Mouse (Mus musculus): ENCODE measurements at regions not wholly inside any gene's neighbourhood (a gene's known extent, or its start where the extent isn't known, plus 50 kb on each side); places are given as distances from the start of the nearest gene placed in this dataset.

- Histone ChIP-seq H3K27me3 (ENCODE audit: control insufficient read depth, insufficient read depth, low read length, poor library complexity, severe bottlenecking) (no peaks in the 10 kb centered on the region), H3K4me1 (ENCODE audit: control insufficient read depth, insufficient read depth, low read length) (no peaks in the 10 kb centered on the region), H3K9me3 (replicated peaks; ENCODE audit: control insufficient read depth, insufficient read depth, low read length, poor library complexity, severe bottlenecking) (no peaks in the 10 kb centered on the region), H3K9ac (ENCODE audit: low read depth, poor library complexity, severe bottlenecking) (no peak overlapping the region), H3K36me3 (ENCODE audit: control insufficient read depth, insufficient read depth, low read length, poor library complexity, severe bottlenecking) (no peaks in the 10 kb centered on the region), H3K27ac (ENCODE audit: insufficient read depth, low read length) (no peak overlapping the region), H3K4me3 (ENCODE audit: low read depth, low read length) (no peak overlapping the region)
- TF ChIP-seq POLR2A (IDR thresholded peaks at IDR 0.05; ENCODE audit: insufficient read depth, low read length): no peak
- TF ChIP-seq EP300 (IDR thresholded peaks at IDR 0.05; ENCODE audit: insufficient read depth, low read depth, low read length): no peak
- TF ChIP-seq CTCF (IDR thresholded peaks at IDR 0.05; ENCODE audit: low read depth, low read length): no peak
Observed at GRCm38 (mm10) chr4:140358103-140358502, 111.5 kb upstream of the Igsf21 start.

DNA sequence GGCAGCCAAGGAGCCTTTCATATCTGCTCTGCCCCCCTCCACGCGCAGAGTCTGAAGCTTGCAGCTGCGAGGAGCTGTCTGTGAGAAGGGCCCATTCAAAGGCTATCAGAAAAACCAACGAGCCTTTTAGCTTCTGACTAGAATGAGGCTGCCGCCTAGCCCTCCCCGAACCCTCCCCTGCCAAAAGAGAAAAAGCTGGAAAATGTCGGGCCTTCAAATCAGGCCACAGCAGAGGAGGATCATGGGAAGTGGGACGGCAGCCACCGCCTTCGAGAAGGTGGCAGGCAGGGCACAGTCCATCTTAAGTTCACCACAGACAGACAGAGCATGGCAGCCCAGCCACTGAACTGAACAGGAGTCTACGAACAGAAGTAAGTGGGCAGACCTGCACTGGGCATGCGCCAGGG lies 108.6 kb upstream of the Igsf21 start:
- Histone ChIP-seq H3K9ac (ENCODE audit: low read depth, poor library complexity, severe bottlenecking) (no peak overlapping the region), H3K27ac (ENCODE audit: insufficient read depth, low read length) (no peak overlapping the region), H3K27me3 (ENCODE audit: control insufficient read depth, insufficient read depth, low read length, poor library complexity, severe bottlenecking) (no peaks in the 10 kb centered on the region), H3K9me3 (replicated peaks; ENCODE audit: control insufficient read depth, insufficient read depth, low read length, poor library complexity, severe bottlenecking) (no peaks in the 10 kb centered on the region), H3K4me1 (ENCODE audit: control insufficient read depth, insufficient read depth, low read length) (no peaks in the 10 kb centered on the region), H3K36me3 (ENCODE audit: control insufficient read depth, insufficient read depth, low read length, poor library complexity, severe bottlenecking) (no peaks in the 10 kb centered on the region), H3K4me3 (ENCODE audit: low read depth, low read length) (no peak overlapping the region)
- TF ChIP-seq CTCF (IDR thresholded peaks at IDR 0.05; ENCODE audit: low read depth, low read length): no peak
- no peak for TF ChIP-seq EP300 (IDR thresholded peaks at IDR 0.05; ENCODE audit: insufficient read depth, low read depth, low read length)

- TF ChIP-seq CTCF (IDR thresholded peaks at IDR 0.05; ENCODE audit: low read depth, low read length) (no peak), POLR2A (IDR thresholded peaks at IDR 0.05; ENCODE audit: insufficient read depth, low read length) (no peak)
- H3K9me3 ChIP-seq (replicated peaks; ENCODE audit: control insufficient read depth, insufficient read depth, low read length, poor library complexity, severe bottlenecking): no peaks in the 10 kb centered on the region
- H3K27ac ChIP-seq (ENCODE audit: insufficient read depth, low read length): no peak overlapping the region
- no peak overlapping the region for H3K9ac ChIP-seq (ENCODE audit: low read depth, poor library complexity, severe bottlenecking)
- no peak overlapping the region for H3K4me3 ChIP-seq (ENCODE audit: low read depth, low read length)
- H3K27me3 ChIP-seq (ENCODE audit: control insufficient read depth, insufficient read depth, low read length, poor library complexity, severe bottlenecking): no peaks in the 10 kb centered on the region
- no peaks in the 10 kb centered on the region for H3K36me3 ChIP-seq (ENCODE audit: control insufficient read depth, insufficient read depth, low read length, poor library complexity, severe bottlenecking)
- no peaks in the 10 kb centered on the region for H3K4me1 ChIP-seq (ENCODE audit: control insufficient read depth, insufficient read depth, low read length)
Observed at GRCm38 (mm10) chr4:140348802-140349201, 102.2 kb upstream of the Igsf21 start.

- no peak overlapping the region for H3K4me3 ChIP-seq (ENCODE audit: low read depth, low read length)
- no peak overlapping the region for H3K9ac ChIP-seq (ENCODE audit: low read depth, poor library complexity, severe bottlenecking)
- no peaks in the 10 kb centered on the region for H3K9me3 ChIP-seq (replicated peaks; ENCODE audit: control insufficient read depth, insufficient read depth, low read length, poor library complexity, severe bottlenecking)
- TF ChIP-seq CTCF (IDR thresholded peaks at IDR 0.05; ENCODE audit: low read depth, low read length) (no peak), EP300 (IDR thresholded peaks at IDR 0.05; ENCODE audit: insufficient read depth, low read depth, low read length) (no peak), POLR2A (IDR thresholded peaks at IDR 0.05; ENCODE audit: insufficient read depth, low read length) (no peak)
- H3K36me3 ChIP-seq (ENCODE audit: control insufficient read depth, insufficient read depth, low read length, poor library complexity, severe bottlenecking): no peaks in the 10 kb centered on the region
- H3K27me3 ChIP-seq (ENCODE audit: control insufficient read depth, insufficient read depth, low read length, poor library complexity, severe bottlenecking): no peaks in the 10 kb centered on the region
- H3K27ac ChIP-seq (ENCODE audit: insufficient read depth, low read length): no peak overlapping the region
- no peaks in the 10 kb centered on the region for H3K4me1 ChIP-seq (ENCODE audit: control insufficient read depth, insufficient read depth, low read length)
Observed at GRCm38 (mm10) chr4:140330138-140330537, 83.6 kb upstream of the Igsf21 start.

DNA sequence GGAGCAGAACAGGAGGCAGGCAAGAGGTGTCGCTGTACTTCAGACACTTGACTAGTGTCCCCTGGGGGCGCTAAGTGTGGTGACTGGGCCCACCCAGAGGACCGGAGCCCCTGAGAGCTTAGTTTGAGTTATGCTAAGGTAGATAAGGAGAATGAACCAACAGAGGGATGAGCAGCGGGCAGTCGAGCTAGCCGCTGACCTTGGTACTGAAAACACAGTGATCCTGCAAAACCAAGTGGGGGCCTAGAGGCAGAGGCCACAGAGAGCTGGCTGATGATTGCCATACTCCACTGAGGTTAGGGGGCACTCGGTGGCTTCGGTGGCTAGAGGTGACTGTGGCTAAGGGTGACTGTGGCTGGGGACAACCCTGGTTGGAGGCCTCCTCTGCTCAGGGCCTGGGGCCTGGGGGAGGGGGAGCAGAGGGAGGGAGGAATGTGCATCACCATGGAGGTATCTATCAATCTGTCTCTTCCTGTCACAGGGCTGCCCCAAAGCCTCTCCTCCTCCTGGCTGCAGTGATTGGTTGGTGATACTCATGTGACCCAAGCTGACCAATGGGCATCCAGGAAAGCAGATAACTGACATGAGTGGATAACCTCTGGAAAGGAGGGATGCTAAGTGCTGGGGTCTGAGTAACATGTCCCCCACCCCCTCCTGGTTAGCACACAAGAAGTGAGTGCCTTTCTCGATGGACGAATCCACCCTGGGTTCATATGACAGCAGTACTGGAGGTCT lies 80.3 kb upstream of the Igsf21 start:
- H3K27me3 ChIP-seq (ENCODE audit: control insufficient read depth, insufficient read depth, low read length, poor library complexity, severe bottlenecking): no peaks in the 10 kb centered on the region
- no peaks in the 10 kb centered on the region for H3K9me3 ChIP-seq (replicated peaks; ENCODE audit: control insufficient read depth, insufficient read depth, low read length, poor library complexity, severe bottlenecking)
- H3K4me1 ChIP-seq (ENCODE audit: control insufficient read depth, insufficient read depth, low read length): no peaks in the 10 kb centered on the region
- TF ChIP-seq EP300 (IDR thresholded peaks at IDR 0.05; ENCODE audit: insufficient read depth, low read depth, low read length): no peak
- no peak for TF ChIP-seq CTCF (IDR thresholded peaks at IDR 0.05; ENCODE audit: low read depth, low read length)
- no peak for TF ChIP-seq POLR2A (IDR thresholded peaks at IDR 0.05; ENCODE audit: insufficient read depth, low read length)
- no peak overlapping the region for H3K9ac ChIP-seq (ENCODE audit: low read depth, poor library complexity, severe bottlenecking)
- H3K27ac ChIP-seq (ENCODE audit: insufficient read depth, low read length): no peak overlapping the region
- H3K36me3 ChIP-seq (ENCODE audit: control insufficient read depth, insufficient read depth, low read length, poor library complexity, severe bottlenecking): no peaks in the 10 kb centered on the region
- H3K4me3 ChIP-seq (ENCODE audit: low read depth, low read length): 0 out of 2 replicates have a peak overlapping the region, but pooled peaks have one; percentile 4

DNA sequence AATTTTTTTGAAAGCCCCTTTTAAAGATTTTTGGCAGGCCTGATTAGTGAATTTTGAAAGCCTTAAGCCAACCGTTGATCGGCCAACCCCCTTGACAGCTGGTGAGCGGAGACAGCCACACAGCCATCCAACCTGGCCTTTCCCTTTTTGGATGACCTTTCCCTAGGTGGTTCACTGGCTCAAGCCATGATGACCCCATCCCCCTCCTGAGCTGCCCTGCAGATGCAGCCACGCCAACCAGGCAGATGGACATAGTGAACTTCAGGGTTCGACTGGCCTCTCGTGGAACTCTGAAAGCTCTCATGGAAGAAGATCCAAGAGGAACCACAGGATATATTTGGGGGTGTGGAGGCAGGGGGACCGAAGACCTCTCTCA lies 79.1 kb upstream of the Igsf21 start:
- Histone ChIP-seq H3K4me1 (ENCODE audit: control insufficient read depth, insufficient read depth, low read length) (no peaks in the 10 kb centered on the region), H3K36me3 (ENCODE audit: control insufficient read depth, insufficient read depth, low read length, poor library complexity, severe bottlenecking) (no peaks in the 10 kb centered on the region), H3K27ac (ENCODE audit: insufficient read depth, low read length) (no peak overlapping the region), H3K9me3 (replicated peaks; ENCODE audit: control insufficient read depth, insufficient read depth, low read length, poor library complexity, severe bottlenecking) (no peaks in the 10 kb centered on the region), H3K27me3 (ENCODE audit: control insufficient read depth, insufficient read depth, low read length, poor library complexity, severe bottlenecking) (no peaks in the 10 kb centered on the region), H3K9ac (ENCODE audit: low read depth, poor library complexity, severe bottlenecking) (no peak overlapping the region), H3K4me3 (ENCODE audit: low read depth, low read length) (no peak overlapping the region)
- TF ChIP-seq EP300 (IDR thresholded peaks at IDR 0.05; ENCODE audit: insufficient read depth, low read depth, low read length): no peak
- TF ChIP-seq CTCF (IDR thresholded peaks at IDR 0.05; ENCODE audit: low read depth, low read length): no peak
- no peak for TF ChIP-seq POLR2A (IDR thresholded peaks at IDR 0.05; ENCODE audit: insufficient read depth, low read length)
